Mouse (Mus musculus): ENCODE results near the gene Hist1h4f.

- TF ChIP-seq CTCF (conservative IDR thresholded peaks at IDR 0.05; ENCODE audit: insufficient read depth, insufficient read length, low read depth, low read length): no peak
- TF ChIP-seq POLR2A (IDR thresholded peaks at IDR 0.05; ENCODE audit: low read depth, low read length): no peak
These were observed 27.5 kb downstream of the Hist1h4f start for GRCm38 (mm10) chr13:23523976-23524375.

Measured in kidney, adult 2 months (tissue).